ENCODE assay signal across 14 mouse cellular contexts in genomic region chr6:125578647-125579011, GRCm38 (mm10). TPM values are rescaled to one million over a fixed set of nuclear protein-coding genes. Genes with fewer than 3 reads are reported as not detected.
DNase-seq lines count a peak whose midpoint lies in the region; ATAC-seq and TF ChIP-seq lines count a peak whose summit lies in the region.
"Had no signal": no experiment of that assay in that cellular context is flagged by ENCODE, and none has a peak within 500 bp of the region (broad histone marks: within the 10 kb centered on the region; RNA-seq: fewer than 3 reads in every experiment).

No protein-coding gene starts in this region.

- no peak overlapping the region for H3K4me2 ChIP-seq in hindbrain, embryonic 13.5 days
- H3K4me2 ChIP-seq in hindbrain, embryonic 11.5 days (replicated peaks; ENCODE audit: low read depth, low read length): no peak overlapping the region
- H3K4me2 ChIP-seq in hindbrain, embryonic 15.5 days: no peak overlapping the region
- H3K4me2 ChIP-seq in midbrain, embryonic 16.5 days (ENCODE audit: low read length): no peak overlapping the region
- H3K4me2 ChIP-seq: liver, embryonic 12.5 days; lung, embryonic 14.5 days had no signal

- H3K36me3 ChIP-seq in hindbrain, embryonic 13.5 days: no peaks in the 10 kb centered on the region
- no peaks in the 10 kb centered on the region for H3K36me3 ChIP-seq in hindbrain, embryonic 11.5 days (ENCODE audit: control insufficient read depth, insufficient read depth, low read length)
- no peaks in the 10 kb centered on the region for H3K36me3 ChIP-seq in ES-E14 (ENCODE audit: control insufficient read depth, insufficient read depth, low read length, poor library complexity, severe bottlenecking)
- no peaks in the 10 kb centered on the region for H3K36me3 ChIP-seq in hindbrain, embryonic 15.5 days
- no peaks in the 10 kb centered on the region for H3K36me3 ChIP-seq in midbrain, embryonic 16.5 days (ENCODE audit: control insufficient read depth, insufficient read depth, low read length)

- no peaks in the 10 kb centered on the region for H3K9me3 ChIP-seq in hindbrain, embryonic 13.5 days
- H3K9me3 ChIP-seq in hindbrain, embryonic 11.5 days (ENCODE audit: control insufficient read depth, low read length): no peaks in the 10 kb centered on the region
- H3K9me3 ChIP-seq in ES-E14 (ENCODE audit: control insufficient read depth, insufficient read depth, low read depth, low read length): no peaks in the 10 kb centered on the region
- no peaks in the 10 kb centered on the region for H3K9me3 ChIP-seq in hindbrain, embryonic 15.5 days
- no peaks in the 10 kb centered on the region for H3K9me3 ChIP-seq in midbrain, embryonic 16.5 days (replicated peaks; ENCODE audit: control insufficient read depth, low read length, poor library complexity, severe bottlenecking)
- H3K9me3 ChIP-seq: liver, embryonic 12.5 days had no signal

- ATAC-seq in hindbrain, embryonic 13.5 days (ENCODE audit: low FRiP score): 0 out of 2 replicates have a peak, but pooled peaks have one; percentile 4
- ATAC-seq in hindbrain, embryonic 11.5 days (ENCODE audit: low FRiP score): no peak
- ATAC-seq in hindbrain, embryonic 15.5 days (ENCODE audit: low FRiP score, low read depth): no peak; the same call in 1 of the 2 replicates
- ATAC-seq in midbrain, embryonic 16.5 days: peak; percentile 43
- no peak for ATAC-seq in monocyte, adult 5-6 weeks (replicated peaks; ENCODE audit: insufficient number of reproducible peaks, low FRiP score, low TSS enrichment, poor library complexity, severe bottlenecking)
- ATAC-seq: liver, embryonic 12.5 days had no signal

- H3K27ac ChIP-seq in hindbrain, embryonic 13.5 days: 0 out of 2 replicates have a peak overlapping the region, but pooled peaks have one; percentile 52
- H3K27ac ChIP-seq in hindbrain, embryonic 11.5 days (ENCODE audit: low read depth, low read length): no peak overlapping the region
- peak overlapping the region; percentile 80 for H3K27ac ChIP-seq in ES-E14 (ENCODE audit: insufficient read depth, low read depth, low read length, poor library complexity, severe bottlenecking)
- peak overlapping the region; percentile 49; the same call in 1 of the 2 replicates for H3K27ac ChIP-seq in hindbrain, embryonic 15.5 days (replicated peaks)
- H3K27ac ChIP-seq in midbrain, embryonic 16.5 days (ENCODE audit: low read length): no peak overlapping the region; the same call in 1 of the 2 replicates
- H3K27ac ChIP-seq: heart, adult 2 months; liver, embryonic 12.5 days; macrophage had no signal

- H3K4me1 ChIP-seq in hindbrain, embryonic 13.5 days (replicated peaks): peaks cover 15% of the 10 kb centered on the region
- 0 out of 2 replicates have a peak, but pooled peaks cover 2% of the 10 kb centered on the region for H3K4me1 ChIP-seq in hindbrain, embryonic 11.5 days (replicated peaks; ENCODE audit: control insufficient read depth, insufficient read depth, low read length)
- H3K4me1 ChIP-seq in ES-E14 (ENCODE audit: control insufficient read depth in 2 of 2, insufficient read depth in 2 of 2, low read length in 2 of 2, poor library complexity in 1 of 2): peaks cover 2 to 16% of the 10 kb centered on the region in 2 experiments; a peak in 3 of 4 replicates
- H3K4me1 ChIP-seq in hindbrain, embryonic 15.5 days (replicated peaks): peaks cover 13% of the 10 kb centered on the region
- H3K4me1 ChIP-seq in midbrain, embryonic 16.5 days (ENCODE audit: control insufficient read depth, insufficient read depth, low read length): peaks cover 4% of the 10 kb centered on the region

- WGBS in hindbrain, embryonic 13.5 days: 64% methylated on average over 7 of the region's 7 CpGs
- WGBS in hindbrain, embryonic 11.5 days: 73% methylated on average over 7 of the region's 7 CpGs
- WGBS in hindbrain, embryonic 15.5 days: 64% methylated on average over 7 of the region's 7 CpGs
- 40% methylated on average over 7 of the region's 7 CpGs for WGBS in midbrain, embryonic 16.5 days

- H3K27me3 ChIP-seq in hindbrain, embryonic 13.5 days: no peaks in the 10 kb centered on the region
- H3K27me3 ChIP-seq in hindbrain, embryonic 11.5 days (ENCODE audit: control insufficient read depth, insufficient read depth, low read length): no peaks in the 10 kb centered on the region
- H3K27me3 ChIP-seq in hindbrain, embryonic 15.5 days: no peaks in the 10 kb centered on the region
- no peaks in the 10 kb centered on the region for H3K27me3 ChIP-seq in midbrain, embryonic 16.5 days (ENCODE audit: control insufficient read depth, insufficient read depth, low read depth, low read length)
- H3K27me3 ChIP-seq: liver, embryonic 12.5 days had no signal

- in situ Hi-C loops in ES-E14 (cut with MboI; ENCODE audit: low sequenced_read_pairs in 2 of 2, unreplicated experiment in 2 of 2): no loop called here

- no peak for DNase-seq in hindbrain, embryonic 11.5 days (ENCODE audit: low spot score)
- DNase-seq in ES-E14 (ENCODE audit: low read depth, low spot score): no peak
- no peak for DNase-seq in heart, postnatal 36 days
- DNase-seq: lung, embryonic 14.5 days; right cerebral cortex, adult 18-20 months; spleen, adult 18-20 months; thymus, postnatal 36 days had no signal

- intact Hi-C loops in heart, postnatal 36 days (cut with DNase I): no loop called here

- no peak overlapping the region for H3K9ac ChIP-seq in hindbrain, embryonic 13.5 days
- no peak overlapping the region for H3K9ac ChIP-seq in hindbrain, embryonic 11.5 days (ENCODE audit: low read depth, low read length)
- H3K9ac ChIP-seq in ES-E14 (ENCODE audit: insufficient read depth, low read depth, low read length, poor library complexity, severe bottlenecking): no peak overlapping the region; the same call in 1 of the 2 replicates
- H3K9ac ChIP-seq in hindbrain, embryonic 15.5 days: no peak overlapping the region
- H3K9ac ChIP-seq in midbrain, embryonic 16.5 days (ENCODE audit: low read depth, low read length): no peak overlapping the region
- H3K9ac ChIP-seq: liver, embryonic 12.5 days; lung, embryonic 14.5 days had no signal

- no peak overlapping the region for H3K4me3 ChIP-seq in hindbrain, embryonic 13.5 days
- H3K4me3 ChIP-seq in hindbrain, embryonic 11.5 days (ENCODE audit: low read depth, low read length): no peak overlapping the region
- H3K4me3 ChIP-seq in ES-E14 (ENCODE audit: insufficient read depth in 1 of 2, low read depth in 1 of 2, low read length in 2 of 2, poor library complexity in 1 of 2, severe bottlenecking in 1 of 2): no peak overlapping the region
- no peak overlapping the region for H3K4me3 ChIP-seq in hindbrain, embryonic 15.5 days
- no peak overlapping the region for H3K4me3 ChIP-seq in midbrain, embryonic 16.5 days (ENCODE audit: low read depth, low read length)
- H3K4me3 ChIP-seq: heart, adult 2 months; liver, embryonic 12.5 days had no signal

TF ChIP-seq in ES-E14, 5 proteins besides CTCF, POLR2A, EP300 and RAD21:
- TF ChIP-seq ZC3H11A (IDR thresholded peaks at IDR 0.05; ENCODE audit: borderline replicate concordance, low read depth, low read length): no peak
- no peak for TF ChIP-seq ZNF384 (IDR thresholded peaks at IDR 0.05; ENCODE audit: low read depth, low read length)
- TF ChIP-seq MAFK (IDR thresholded peaks at IDR 0.05; ENCODE audit: insufficient read depth, low read depth, low read length): no peak
- no peak for TF ChIP-seq HCFC1 (IDR thresholded peaks at IDR 0.05; ENCODE audit: borderline replicate concordance, insufficient read depth, low read length)
- TF ChIP-seq CHD2 (IDR thresholded peaks at IDR 0.05; ENCODE audit: low read depth, low read length): no peak

RNA-seq across cellular contexts. Expression of gene Vwf, which starts 32.1 kb away (rescaled TPM):
- polyA plus RNA-seq in hindbrain, embryonic 13.5 days (2015; fragmentation: Nextera tagmentation; extraction: Ambion mirVana): 8.0 and 11.3 TPM in 2 replicates
- 10.3 and 10.7 TPM in 2 replicates for polyA plus RNA-seq in hindbrain, embryonic 11.5 days (2014; fragmentation: Nextera tagmentation; extraction: Ambion mirVana)
- 3.0 and 6.8 TPM in 2 replicates for total RNA-seq in ES-E14 (2012; rRNA removed)
- polyA plus RNA-seq in hindbrain, embryonic 15.5 days (2015; fragmentation: Nextera tagmentation; extraction: Ambion mirVana): 10.2 and 10.8 TPM in 2 replicates
- polyA plus RNA-seq in midbrain, embryonic 16.5 days (2015; fragmentation: Nextera tagmentation; extraction: Ambion mirVana): 8.4 and 9.8 TPM in 2 replicates
- total RNA-seq in monocyte, adult 5-6 weeks (2017): 6.4 to 37.1 TPM (median 9.9 TPM) in 3 replicates
- total RNA-seq in heart, postnatal 36 days (2021): 100 to 1,000 TPM; 107 to 114 TPM

Comparison
In these comparisons a context has a peak if more than half of its experiments do, and no peak if none do; other contexts are left out.
1. ATAC-seq: peak in hindbrain, embryonic 13.5 days (single experiment) and midbrain, embryonic 16.5 days (single experiment); none in hindbrain, embryonic 11.5 days (single experiment), hindbrain, embryonic 15.5 days (single experiment) and monocyte, adult 5-6 weeks (single experiment).
2. H3K27ac ChIP-seq: peak in hindbrain, embryonic 13.5 days (single experiment), ES-E14 (single experiment) and hindbrain, embryonic 15.5 days (single experiment); none in hindbrain, embryonic 11.5 days (single experiment) and midbrain, embryonic 16.5 days (single experiment).